Mouse (Mus musculus): ENCODE results near the gene Amz2.

Amz2 gene

DNA sequence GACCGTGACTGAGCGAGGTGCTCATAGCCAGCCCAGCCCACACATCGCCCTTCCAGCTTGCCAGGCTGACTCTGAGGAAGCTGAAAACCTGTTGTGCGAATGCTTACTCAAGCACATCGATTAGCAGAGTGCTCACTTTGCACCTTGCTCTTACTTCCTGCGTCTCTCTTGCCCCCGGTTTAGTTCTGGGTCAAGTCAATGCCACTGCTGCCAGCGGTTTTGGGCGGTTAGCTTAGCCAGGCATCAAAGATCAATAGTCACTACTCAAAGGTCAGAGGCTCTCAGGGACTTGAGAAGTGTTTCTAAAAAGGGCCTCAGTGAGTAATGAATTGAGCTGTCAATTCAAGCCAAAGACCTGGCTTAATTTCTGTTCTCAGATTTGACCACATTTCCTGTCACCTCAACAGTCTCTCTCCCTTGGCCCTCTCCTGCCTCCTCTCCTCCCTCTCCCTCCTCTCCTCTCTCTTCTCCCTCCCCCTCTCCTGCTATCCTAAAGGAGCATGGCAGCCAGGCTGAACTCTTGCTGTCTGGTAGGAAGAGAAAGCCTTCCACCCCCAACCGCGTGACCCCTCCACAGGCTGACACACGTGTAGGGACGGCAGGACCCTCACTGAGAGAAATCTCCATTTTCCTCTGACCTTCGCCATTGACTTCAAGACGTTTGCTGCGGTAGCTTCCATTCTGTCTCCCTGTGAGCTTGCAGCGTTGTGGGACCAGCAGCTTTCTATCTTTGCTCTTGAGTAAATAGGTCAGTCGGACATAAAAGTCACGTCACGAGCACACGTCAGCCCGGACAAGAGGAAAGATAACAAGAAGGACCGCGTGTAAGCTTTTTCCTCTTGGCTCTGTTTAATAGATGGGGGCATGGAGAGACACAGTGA lies 69.4 kb downstream of the Amz2 start:
- peak; percentile 72 for DNase-seq

DNA sequence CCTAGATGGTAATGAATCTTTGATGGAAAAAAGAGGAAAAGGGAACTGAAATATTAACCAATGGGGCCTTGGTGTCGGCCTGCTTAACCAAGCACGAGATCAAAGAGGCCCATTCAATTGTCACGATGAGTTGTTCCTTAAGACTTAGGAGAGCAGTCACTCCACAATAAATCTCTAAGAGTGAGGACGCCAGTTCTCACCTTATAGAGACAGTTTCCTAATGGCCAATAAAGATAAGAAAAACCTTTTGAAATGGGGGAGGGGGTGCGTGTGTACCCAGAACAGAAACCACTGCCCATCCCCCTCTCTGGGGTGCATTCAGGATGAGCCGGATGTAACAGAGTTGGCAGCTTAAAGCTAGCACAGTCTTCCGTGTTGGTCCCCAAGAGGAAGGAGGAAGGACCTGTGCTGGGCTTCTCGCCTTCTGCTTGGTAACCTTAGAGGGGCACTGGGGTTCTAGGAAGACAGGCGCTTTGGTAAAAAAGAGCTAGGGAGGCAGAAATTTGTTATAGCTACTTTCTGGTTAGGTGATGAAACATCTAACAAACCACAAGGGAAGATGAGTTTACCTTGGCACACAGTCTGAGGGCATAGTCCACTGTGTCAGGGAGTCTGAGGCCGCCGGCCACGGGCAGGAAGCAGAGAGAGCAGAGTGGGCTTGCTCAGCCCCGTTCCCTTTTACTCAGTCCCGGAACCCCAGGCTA lies 70.2 kb downstream of the Amz2 start:
- DNase-seq: peak; percentile 45

GRCm38 (mm10) chr11:109496475-109496993 lies 70.8 kb downstream of the Amz2 start:
- no peak for DNase-seq

DNA sequence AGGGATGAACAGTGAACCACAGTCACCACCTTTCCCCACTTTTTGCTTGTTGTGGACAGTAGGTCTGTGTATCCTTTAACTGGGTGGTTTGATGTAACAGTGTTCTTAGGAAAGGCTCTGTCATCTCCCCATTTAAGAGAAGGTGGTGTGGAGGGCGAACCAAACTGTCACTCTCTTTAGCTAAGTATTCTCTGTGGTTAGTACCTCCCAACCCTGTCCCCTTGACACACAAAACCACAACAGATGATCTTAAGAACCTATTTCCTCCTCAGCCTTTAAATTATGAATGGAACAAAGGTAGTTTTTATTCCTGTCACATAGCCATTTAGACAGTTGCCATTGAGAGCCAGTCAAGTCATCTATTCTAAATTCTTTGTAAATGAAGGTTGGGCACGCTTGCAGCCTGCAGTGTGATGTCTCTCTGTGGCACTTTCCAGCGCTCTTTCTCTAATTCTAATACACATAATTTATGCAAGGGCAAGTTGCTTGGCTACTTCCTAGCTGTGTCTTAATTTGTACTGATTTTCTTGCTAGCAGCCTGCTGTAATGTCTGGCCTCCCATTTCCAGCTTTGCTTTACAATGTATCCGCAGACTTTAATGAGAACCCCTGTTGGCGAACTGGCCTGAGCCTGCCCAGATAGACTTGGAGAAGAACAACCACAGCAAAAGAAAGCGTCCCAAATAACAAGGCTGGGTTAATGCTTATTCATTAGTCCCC lies 71.4 kb downstream of the Amz2 start:
- DNase-seq: no peak

DNA sequence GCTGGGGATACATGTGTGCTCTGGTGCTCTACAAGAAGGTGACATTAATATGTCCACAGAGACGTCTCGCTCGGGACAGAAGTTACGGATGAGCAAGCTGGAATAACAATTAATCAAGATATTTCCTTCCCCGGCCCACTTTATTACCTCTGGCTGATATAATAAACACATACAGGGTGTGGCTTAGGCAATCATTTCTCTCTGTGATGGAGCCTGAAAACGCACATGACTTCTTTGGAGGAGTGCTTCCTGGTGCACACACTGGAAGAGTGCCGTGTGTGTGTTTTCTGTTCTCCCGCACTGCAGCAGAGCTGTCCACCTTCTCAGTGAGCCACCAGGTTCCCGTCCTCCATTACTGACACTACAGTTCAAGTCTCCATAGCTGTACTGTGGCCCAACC lies 72.2 kb downstream of the Amz2 start:
- DNase-seq: no peak

- DNase-seq: peak; percentile 74
Measured at GRCm38 (mm10) chr11:109500206-109500605, 74.5 kb downstream of the Amz2 start.
